Mouse (Mus musculus): ENCODE measurements around the gene Tmem101. TPM values are rescaled to one million over a fixed set of nuclear protein-coding genes. Genes with fewer than 3 reads are reported as not detected.

Tmem101 gene
- total and polyA plus RNA-seq, 3 experiments: 35.4 to 63.1 (median 38.5) TPM

- peak; percentile 100 for TF ChIP-seq MXI1 (IDR thresholded peaks at IDR 0.05; ENCODE audit: low read depth, low read length)
- no peak for TF ChIP-seq CTCF (conservative IDR thresholded peaks at IDR 0.05 in 1 of 2, IDR thresholded peaks at IDR 0.05 in 1 of 2; ENCODE audit: low read depth in 2 of 2, low read length in 2 of 2)
- TF ChIP-seq HCFC1 (IDR thresholded peaks at IDR 0.05; ENCODE audit: low read depth, low read length): peak; percentile 91
- no peak for TF ChIP-seq JUN (IDR thresholded peaks at IDR 0.05; ENCODE audit: insufficient read depth, low read depth, low read length)
- no peak for TF ChIP-seq RCOR1 (conservative IDR thresholded peaks at IDR 0.05; ENCODE audit: low read depth, low read length)
- TF ChIP-seq USF1 (IDR thresholded peaks at IDR 0.05; ENCODE audit: low read depth, low read length): peak; percentile 95
- TF ChIP-seq POLR2AphosphoS2 (IDR thresholded peaks at IDR 0.05; ENCODE audit: low read depth, low read length): no peak
- TF ChIP-seq EP300 (IDR thresholded peaks at IDR 0.05; ENCODE audit: low read length): peak; percentile 17; the same call in 1 of the 2 replicates
- peak; percentile 98 for TF ChIP-seq ELF1 (IDR thresholded peaks at IDR 0.05; ENCODE audit: low read depth, low read length)
Observed at GRCm38 (mm10) chr11:102189461-102190436, 33.5 kb upstream of the Tmem101 start, which contains the start of gene G6pc3 (continued).

- Histone ChIP-seq H3K4me2 (ENCODE audit: insufficient read depth, low read depth, poor library complexity, severe bottlenecking) (peak overlapping the region; percentile 95), H3K4me3 (replicated peaks in 1 of 3; ENCODE audit: low read depth in 2 of 3, low read length in 2 of 3, poor library complexity in 1 of 3) (peak overlapping the region; percentile 56 to 73 (median 60)), H3K36me3 (replicated peaks in 1 of 2; ENCODE audit: control insufficient read depth in 1 of 2, insufficient read depth in 1 of 2, low read length in 1 of 2) (peaks cover 19 to 27% of the 10 kb centered on the region in 2 experiments), H3K79me2 (replicated peaks; ENCODE audit: control insufficient read depth, extremely low read depth, insufficient read depth, poor library complexity, severe bottlenecking) (peaks cover 14% of the 10 kb centered on the region), H3K4me1 (ENCODE audit: control insufficient read depth in 1 of 2, insufficient read depth in 2 of 2) (peaks cover 4 to 38% of the 10 kb centered on the region in 2 experiments), H3K9me3 (replicated peaks; ENCODE audit: low read length) (no peaks in the 10 kb centered on the region), H3K27me3 (replicated peaks) (no peaks in the 10 kb centered on the region), H3K9ac (ENCODE audit: insufficient read depth, low read depth) (peak overlapping the region; percentile 84), H3K27ac (ENCODE audit: insufficient read depth, low read depth) (peak overlapping the region; percentile 30; the same call in 1 of the 2 replicates)
- in situ Hi-C loops (cut with MboI; ENCODE audit: low pct_ligation_motif_present, low pct_unique_long_range_greater_than_20kb, low sequenced_read_pairs): no loop called here
- TF ChIP-seq PAX5 (IDR thresholded peaks at IDR 0.05; ENCODE audit: low read length) (no peak), MYC (IDR thresholded peaks at IDR 0.05; ENCODE audit: low read depth, low read length) (no peak), TBP (conservative IDR thresholded peaks at IDR 0.05; ENCODE audit: low read depth, low read length) (peak; percentile 8; the same call in 1 of the 2 replicates)
- dilution Hi-C loops (cut with MboI; ENCODE audit: extremely low pct_ligation_motif_present, extremely low pct_unique_long_range_greater_than_20kb, low sequenced_read_pairs): no loop called here
- no peak for DNase-seq (ENCODE audit: extremely low read depth)
Observed at GRCm38 (mm10) chr11:102188980-102189379, 32.8 kb upstream of the Tmem101 start.

GRCm38 (mm10) chr11:102186235-102186634, 30.0 kb upstream of the Tmem101 start:
- dilution Hi-C loops (cut with MboI; ENCODE audit: extremely low pct_ligation_motif_present, extremely low pct_unique_long_range_greater_than_20kb, low sequenced_read_pairs): no loop called here
- in situ Hi-C loops (cut with MboI; ENCODE audit: low pct_ligation_motif_present, low pct_unique_long_range_greater_than_20kb, low sequenced_read_pairs): no loop called here
- Histone ChIP-seq H3K36me3 (replicated peaks in 1 of 2; ENCODE audit: control insufficient read depth in 1 of 2, insufficient read depth in 1 of 2, low read length in 1 of 2) (peaks cover 12 to 22% of the 10 kb centered on the region in 2 experiments), H3K4me1 (ENCODE audit: control insufficient read depth in 1 of 2, insufficient read depth in 2 of 2) (peaks cover 10 to 54% of the 10 kb centered on the region in 2 experiments), H3K27ac (ENCODE audit: insufficient read depth, low read depth) (no peak overlapping the region), H3K79me2 (replicated peaks; ENCODE audit: control insufficient read depth, extremely low read depth, insufficient read depth, poor library complexity, severe bottlenecking) (peaks cover 39% of the 10 kb centered on the region), H3K9ac (ENCODE audit: insufficient read depth, low read depth) (no peak overlapping the region), H3K27me3 (replicated peaks) (no peaks in the 10 kb centered on the region), H3K9me3 (replicated peaks; ENCODE audit: low read length) (no peaks in the 10 kb centered on the region), H3K4me2 (ENCODE audit: insufficient read depth, low read depth, poor library complexity, severe bottlenecking) (no peak overlapping the region), H3K4me3 (replicated peaks in 1 of 3; ENCODE audit: low read depth in 2 of 3, low read length in 2 of 3, poor library complexity in 1 of 3) (no peak overlapping the region)
- TF ChIP-seq TBP (conservative IDR thresholded peaks at IDR 0.05; ENCODE audit: low read depth, low read length) (no peak), MXI1 (IDR thresholded peaks at IDR 0.05; ENCODE audit: low read depth, low read length) (peak; percentile 16; the same call in 1 of the 2 replicates)
- DNase-seq (ENCODE audit: extremely low read depth): no peak
